In genomic region chr1:193618250-193618649, GRCm38 (mm10) we compare ENCODE assay signal across 27 mouse cellular contexts.
DNase-seq lines count a peak whose midpoint lies in the region; ATAC-seq lines count a peak whose summit lies in the region.
"Had no signal": no experiment of that assay in that cellular context is flagged by ENCODE, and none has a peak within 500 bp of the region (broad histone marks: within the 10 kb centered on the region; RNA-seq: fewer than 3 reads in every experiment).

No protein-coding gene starts in this region.

- peak overlapping the region; percentile 52 for H3K27ac ChIP-seq in hindbrain, embryonic 12.5 days
- no peak overlapping the region for H3K27ac ChIP-seq in hindbrain, embryonic 10.5 days
- peak overlapping the region; percentile 39; the same call in 1 of the 2 replicates for H3K27ac ChIP-seq in hindbrain, embryonic 14.5 days
- peak overlapping the region; percentile 61 for H3K27ac ChIP-seq in neural tube, embryonic 14.5 days (ENCODE audit: low read depth, low read length)
- H3K27ac ChIP-seq in midbrain, embryonic 13.5 days, result no peak overlapping the region
- H3K27ac ChIP-seq: embryonic facial prominence, embryonic 10.5 days; forebrain, embryonic 15.5 days; heart, embryonic 10.5 days; intestine, embryonic 15.5 days; liver, embryonic 15.5 days; lung, embryonic 15.5 days; stomach, embryonic 15.5 days had no signal

- no peaks in the 10 kb centered on the region for H3K36me3 ChIP-seq in hindbrain, embryonic 12.5 days
- no peaks in the 10 kb centered on the region for H3K36me3 ChIP-seq in hindbrain, embryonic 10.5 days
- H3K36me3 ChIP-seq in hindbrain, embryonic 14.5 days (replicated peaks; ENCODE audit: control insufficient read depth, insufficient read depth), result no peaks in the 10 kb centered on the region
- H3K36me3 ChIP-seq in neural tube, embryonic 14.5 days (ENCODE audit: control insufficient read depth, insufficient read depth, low read length), result no peaks in the 10 kb centered on the region
- no peaks in the 10 kb centered on the region for H3K36me3 ChIP-seq in midbrain, embryonic 13.5 days
- H3K36me3 ChIP-seq: embryonic facial prominence, embryonic 10.5 days; forebrain, embryonic 15.5 days; heart, embryonic 10.5 days; intestine, embryonic 15.5 days; liver, embryonic 15.5 days; lung, embryonic 15.5 days; stomach, embryonic 15.5 days had no signal

- 76% methylated on average over 8 of the region's 8 CpGs for WGBS in hindbrain, embryonic 12.5 days
- WGBS in hindbrain, embryonic 10.5 days, result 84% methylated on average over 8 of the region's 8 CpGs
- 57% methylated on average over 8 of the region's 8 CpGs for WGBS in hindbrain, embryonic 14.5 days
- 16% methylated on average over 8 of the region's 8 CpGs for WGBS in neural tube, embryonic 14.5 days
- WGBS in midbrain, embryonic 13.5 days, result 67% methylated on average over 8 of the region's 8 CpGs

- no peaks in the 10 kb centered on the region for H3K27me3 ChIP-seq in hindbrain, embryonic 12.5 days
- no peaks in the 10 kb centered on the region for H3K27me3 ChIP-seq in hindbrain, embryonic 10.5 days (ENCODE audit: insufficient read depth, poor library complexity, severe bottlenecking)
- H3K27me3 ChIP-seq in hindbrain, embryonic 14.5 days (ENCODE audit: control insufficient read depth, insufficient read depth, low read length), result no peaks in the 10 kb centered on the region
- H3K27me3 ChIP-seq in neural tube, embryonic 14.5 days (ENCODE audit: control insufficient read depth, insufficient read depth, low read length), result no peaks in the 10 kb centered on the region
- no peaks in the 10 kb centered on the region for H3K27me3 ChIP-seq in midbrain, embryonic 13.5 days
- H3K27me3 ChIP-seq: forebrain, embryonic 15.5 days; intestine, embryonic 15.5 days; liver, embryonic 15.5 days; lung, embryonic 15.5 days; megakaryocyte, embryonic 14.5 days; stomach, embryonic 15.5 days had no signal

- ATAC-seq in hindbrain, embryonic 12.5 days (ENCODE audit: low FRiP score), result no peak; the same call in 1 of the 2 replicates
- ATAC-seq in hindbrain, embryonic 14.5 days (ENCODE audit: low FRiP score), result no peak
- ATAC-seq in neural tube, embryonic 14.5 days (ENCODE audit: low read depth), result peak; percentile 87
- no peak for ATAC-seq in midbrain, embryonic 13.5 days
- ATAC-seq: forebrain, embryonic 15.5 days; intestine, embryonic 15.5 days had no signal

- no peaks in the 10 kb centered on the region for H3K9me3 ChIP-seq in hindbrain, embryonic 12.5 days (replicated peaks)
- no peaks in the 10 kb centered on the region for H3K9me3 ChIP-seq in hindbrain, embryonic 10.5 days
- H3K9me3 ChIP-seq in hindbrain, embryonic 14.5 days (ENCODE audit: control insufficient read depth, low read length), result no peaks in the 10 kb centered on the region
- no peaks in the 10 kb centered on the region for H3K9me3 ChIP-seq in neural tube, embryonic 14.5 days (ENCODE audit: control insufficient read depth, low read length)
- no peaks in the 10 kb centered on the region for H3K9me3 ChIP-seq in midbrain, embryonic 13.5 days
- H3K9me3 ChIP-seq: embryonic facial prominence, embryonic 10.5 days; forebrain, embryonic 15.5 days; heart, embryonic 10.5 days; intestine, embryonic 15.5 days; liver, embryonic 15.5 days; lung, embryonic 15.5 days; megakaryocyte, embryonic 14.5 days; stomach, embryonic 15.5 days had no signal

- no peak overlapping the region for H3K9ac ChIP-seq in hindbrain, embryonic 12.5 days
- H3K9ac ChIP-seq in hindbrain, embryonic 14.5 days, result no peak overlapping the region
- no peak overlapping the region for H3K9ac ChIP-seq in neural tube, embryonic 14.5 days (replicated peaks; ENCODE audit: low read depth, low read length)
- no peak overlapping the region for H3K9ac ChIP-seq in midbrain, embryonic 13.5 days (replicated peaks)
- H3K9ac ChIP-seq: forebrain, embryonic 15.5 days; intestine, embryonic 15.5 days; liver, embryonic 15.5 days; lung, embryonic 15.5 days; stomach, embryonic 15.5 days had no signal

- H3K4me3 ChIP-seq in hindbrain, embryonic 12.5 days, result no peak overlapping the region
- H3K4me3 ChIP-seq in hindbrain, embryonic 10.5 days, result no peak overlapping the region
- H3K4me3 ChIP-seq in hindbrain, embryonic 14.5 days (replicated peaks; ENCODE audit: low read length), result no peak overlapping the region
- no peak overlapping the region for H3K4me3 ChIP-seq in neural tube, embryonic 14.5 days (ENCODE audit: low read depth, low read length)
- no peak overlapping the region for H3K4me3 ChIP-seq in midbrain, embryonic 13.5 days (replicated peaks)
- H3K4me3 ChIP-seq: embryonic facial prominence, embryonic 10.5 days; forebrain, embryonic 15.5 days; heart, embryonic 10.5 days; intestine, embryonic 15.5 days; liver, embryonic 15.5 days; lung, embryonic 15.5 days; megakaryocyte, embryonic 14.5 days; stomach, embryonic 15.5 days had no signal

- no peak for DNase-seq in hindbrain, embryonic 10.5 days (ENCODE audit: low spot score)
- peak; percentile 16 for DNase-seq in kidney, postnatal 14 days
- no peak for DNase-seq in kidney, adult 9 months
- no peak for DNase-seq in hindbrain, embryonic 14.5 days (ENCODE audit: low spot score)
- DNase-seq in spleen, postnatal 36 days (ENCODE audit: low spot score in 2 of 2), result no peak
- DNase-seq: adrenal gland, postnatal 25 days; cerebellum, adult 11 months; cerebellum, adult 9-11 months; gastrocnemius, postnatal 10 days; heart, postnatal 4 days; left cerebral cortex, postnatal 4 days; liver; lung, postnatal 36 days; midbrain, embryonic 14.5 days; retina, postnatal 1 day; right cerebral cortex, postnatal 25 days had no signal

- peaks cover 7% of the 10 kb centered on the region; the same call in 1 of the 2 replicates for H3K4me1 ChIP-seq in hindbrain, embryonic 12.5 days
- H3K4me1 ChIP-seq in hindbrain, embryonic 10.5 days (replicated peaks), result no peaks in the 10 kb centered on the region
- H3K4me1 ChIP-seq in hindbrain, embryonic 14.5 days (replicated peaks; ENCODE audit: control insufficient read depth, insufficient read depth, low read length), result peaks cover 14% of the 10 kb centered on the region; the same call in 1 of the 2 replicates
- peaks cover 12% of the 10 kb centered on the region; the same call in 1 of the 2 replicates for H3K4me1 ChIP-seq in neural tube, embryonic 14.5 days (ENCODE audit: control insufficient read depth, insufficient read depth, low read length)
- H3K4me1 ChIP-seq in midbrain, embryonic 13.5 days (replicated peaks), result peaks cover 11% of the 10 kb centered on the region; the same call in 1 of the 2 replicates
- H3K4me1 ChIP-seq: embryonic facial prominence, embryonic 10.5 days; forebrain, embryonic 15.5 days; intestine, embryonic 15.5 days; liver, embryonic 15.5 days; lung, embryonic 15.5 days; megakaryocyte, embryonic 14.5 days; stomach, embryonic 15.5 days had no signal

- no peak overlapping the region for H3K4me2 ChIP-seq in hindbrain, embryonic 12.5 days (replicated peaks)
- H3K4me2 ChIP-seq in hindbrain, embryonic 14.5 days (replicated peaks), result no peak overlapping the region
- H3K4me2 ChIP-seq in neural tube, embryonic 14.5 days (ENCODE audit: low read depth, low read length), result no peak overlapping the region
- no peak overlapping the region for H3K4me2 ChIP-seq in midbrain, embryonic 13.5 days (replicated peaks)
- H3K4me2 ChIP-seq: forebrain, embryonic 15.5 days; intestine, embryonic 15.5 days; liver, embryonic 15.5 days; lung, embryonic 15.5 days; stomach, embryonic 15.5 days had no signal

Comparison
In these comparisons a context has a peak if more than half of its experiments do, and no peak if none do; other contexts are left out.
1. H3K27ac ChIP-seq: peak in hindbrain, embryonic 12.5 days (single experiment), hindbrain, embryonic 14.5 days (single experiment) and neural tube, embryonic 14.5 days (single experiment); none in hindbrain, embryonic 10.5 days (single experiment) and midbrain, embryonic 13.5 days (single experiment).